ENCODE assay signal across 16 mouse cellular contexts in genomic region chr2:127391323-127391722, GRCm38 (mm10). TPM values are rescaled to one million over a fixed set of nuclear protein-coding genes. Genes with fewer than 3 reads are reported as not detected.
DNase-seq lines count a peak whose midpoint lies in the region; ATAC-seq lines count a peak whose summit lies in the region.
"Had no signal": no experiment of that assay in that cellular context is flagged by ENCODE, and none has a peak within 500 bp of the region (broad histone marks: within the 10 kb centered on the region; RNA-seq: fewer than 3 reads in every experiment).

No protein-coding gene starts in this region.

- ATAC-seq in granulocyte monocyte progenitor cell, adult 5-6 weeks (replicated peaks; ENCODE audit: poor library complexity, severe bottlenecking): peak; percentile 85
- ATAC-seq in monocyte, adult 5-6 weeks (replicated peaks; ENCODE audit: insufficient number of reproducible peaks, low FRiP score, low TSS enrichment, poor library complexity, severe bottlenecking): peak; percentile 42; the same call in 1 of the 2 replicates
- ATAC-seq: forebrain, embryonic 14.5 days; hindbrain, postnatal 0 days had no signal

- peak; percentile 23 for DNase-seq in 416B (ENCODE audit: low read depth)
- peak; percentile 9 for DNase-seq in A20 (ENCODE audit: low read depth, low spot score)
- no peak for DNase-seq in spleen, adult 18-20 months
- no peak for DNase-seq in adrenal gland, postnatal 4 days (ENCODE audit: low spot score in 2 of 2)
- DNase-seq: adrenal gland, adult 2 months; adrenal gland, postnatal 25 days; cerebellum, adult 2 months; cerebellum, postnatal 10 days; embryo, embryonic 11 days; gastrocnemius, postnatal 36 days; heart, postnatal 36 days had no signal

RNA-seq across cellular contexts. Expression of gene Adra2b, which starts 28.3 kb away (rescaled TPM):
- not detected in 2 replicates for total RNA-seq in granulocyte monocyte progenitor cell, adult 5-6 weeks (2014; fragmentation: Nextera tagmentation)
- not detected in 2 replicates for total RNA-seq in granulocyte monocyte progenitor cell, adult 5-6 weeks (2017)
- 0.10 TPM in 1 of 3 replicates, not detected in the others for total RNA-seq in monocyte, adult 5-6 weeks (2017)
- total RNA-seq in adrenal gland, postnatal 4 days (2021): 1 to 10 TPM; 2.3 to 5.0 TPM

RNA-seq across cellular contexts. Expression of gene Gpat2, which starts 33.7 kb away (rescaled TPM):
- total RNA-seq in granulocyte monocyte progenitor cell, adult 5-6 weeks (2014; fragmentation: Nextera tagmentation): not detected in 2 replicates
- total RNA-seq in granulocyte monocyte progenitor cell, adult 5-6 weeks (2017): not detected in 2 replicates
- not detected in 3 replicates for total RNA-seq in monocyte, adult 5-6 weeks (2017)
- under 1 TPM; 0.59 to 0.62 TPM for total RNA-seq in adrenal gland, postnatal 4 days (2021)
- total RNA-seq: gastrocnemius, adult 8-10 months; gastrocnemius, postnatal 36 days; heart, postnatal 36 days had no signal

RNA-seq across cellular contexts. Expression of gene Astl, which starts 52.9 kb away (rescaled TPM):
- total RNA-seq in granulocyte monocyte progenitor cell, adult 5-6 weeks (2014; fragmentation: Nextera tagmentation): 0.60 TPM in 1 of 2 replicates, not detected in the other
- total RNA-seq in granulocyte monocyte progenitor cell, adult 5-6 weeks (2017): 0.04 and 0.21 TPM in 2 replicates
- 0.11 to 1.6 TPM (median 1.1 TPM) in 3 replicates for total RNA-seq in monocyte, adult 5-6 weeks (2017)
- not detected for total RNA-seq in adrenal gland, postnatal 4 days (2021)
- total RNA-seq: adrenal gland, adult 2 months; adrenal gland, postnatal 25 days; gastrocnemius, adult 8-10 months; gastrocnemius, postnatal 36 days; heart, postnatal 36 days; hindbrain, postnatal 0 days had no signal

RNA-seq across cellular contexts. Expression of gene Fahd2a, which starts 53.0 kb away (rescaled TPM):
- total RNA-seq in granulocyte monocyte progenitor cell, adult 5-6 weeks (2014; fragmentation: Nextera tagmentation): 6.0 and 26.2 TPM in 2 replicates
- total RNA-seq in granulocyte monocyte progenitor cell, adult 5-6 weeks (2017): 6.6 and 11.9 TPM in 2 replicates
- 6.5 to 14.6 TPM (median 7.1 TPM) in 3 replicates for total RNA-seq in monocyte, adult 5-6 weeks (2017)
- total RNA-seq in adrenal gland, postnatal 4 days (2021): 10 to 100 TPM; 42.8 to 47.2 TPM

RNA-seq across cellular contexts. Expression of gene Dusp2, which starts 55.4 kb away (rescaled TPM):
- 22.3 and 33.3 TPM in 2 replicates for total RNA-seq in granulocyte monocyte progenitor cell, adult 5-6 weeks (2014; fragmentation: Nextera tagmentation)
- total RNA-seq in granulocyte monocyte progenitor cell, adult 5-6 weeks (2017): 50.4 and 51.2 TPM in 2 replicates
- total RNA-seq in monocyte, adult 5-6 weeks (2017): 141 to 443 TPM (median 158 TPM) in 3 replicates
- 1 to 10 TPM; 2.5 to 2.7 TPM for total RNA-seq in adrenal gland, postnatal 4 days (2021)

Comparison
In these comparisons a context has a peak if more than half of its experiments do, and no peak if none do; other contexts are left out.
1. DNase-seq: peak in 416B (single experiment) and A20 (single experiment); none in spleen, adult 18-20 months (0 of 2) and adrenal gland, postnatal 4 days (0 of 2).